Mouse (Mus musculus) heart, postnatal 0 days (tissue): Measurements from ENCODE around the gene Rcor1. TPM values are rescaled to one million over a fixed set of nuclear protein-coding genes. Genes with fewer than 3 reads are reported as not detected.

Experiments
- ATAC-seq: fragments of 200-750 bp; cut with Nextera tagmentation; 2 replicates; pipeline ENCODE4 v1.8.0; 2017; ENCODE audit warnings: low read depth, moderate number of reproducible peaks, moderate library complexity; ENCODE audit not compliant: insufficient read depth
- DNase-seq: peaks from one replicate; pipeline ENCODE4 v3.0.0-alpha.2; 2016; ENCODE audit warnings: low spot score
- H3K27ac ChIP-seq: fragments of 300-500 bp; sonication (generic); 2 replicates; pipeline ENCODE4 v1.5.1; 2014; ENCODE audit warnings: low read depth, mild to moderate bottlenecking
- H3K27me3 ChIP-seq: fragments of 300-500 bp; sonication (generic); 2 replicates; pipeline ENCODE4 v1.6.1; 2014; ENCODE audit warnings: low read length, mixed read lengths; ENCODE audit not compliant: control insufficient read depth, insufficient read depth
- H3K36me3 ChIP-seq: fragments of 300-500 bp; sonication (generic); replicated peaks from 2 replicates; pipeline ENCODE4 v1.6.1; 2014; ENCODE audit warnings: low read length, mixed read lengths; ENCODE audit not compliant: control insufficient read depth, insufficient read depth
- H3K4me1 ChIP-seq: fragments of 300-500 bp; sonication (generic); 2 replicates; pipeline ENCODE4 v1.6.1; 2014; ENCODE audit warnings: antibody characterized with exemption; ENCODE audit not compliant: control insufficient read depth, insufficient read depth
- H3K4me2 ChIP-seq: fragments of 300-500 bp; sonication (generic); 2 replicates; pipeline ENCODE4 v1.6.1; 2014; ENCODE audit warnings: low read depth, mild to moderate bottlenecking, low read length, moderate library complexity
- H3K4me3 ChIP-seq: fragments of 300-500 bp; sonication (generic); 2 replicates; pipeline ENCODE4 v1.5.1; 2014; ENCODE audit warnings: low read depth, low read length
- H3K9ac ChIP-seq: fragments of 300-500 bp; sonication (generic); replicated peaks from 2 replicates; pipeline ENCODE4 v1.6.1; 2014; ENCODE audit warnings: low read depth, low read length, mixed read lengths
- H3K9me3 ChIP-seq: fragments of 300-500 bp; sonication (generic); replicated peaks from 2 replicates; pipeline ENCODE4 v1.6.1; 2016; ENCODE audit warnings: low read length; ENCODE audit not compliant: control insufficient read depth
- CTCF ChIP-seq: IDR thresholded peaks from 2 replicates; pipeline ENCODE4 v1.5.1; 2016; ENCODE audit warnings: antibody characterized with exemption, control low read depth, low read depth
- EP300 ChIP-seq: IDR thresholded peaks from 2 replicates; pipeline ENCODE4 v1.6.1; 2016; ENCODE audit warnings: antibody characterized with exemption, low read depth
- WGBS: fragments of 180-500 bp; shearing (Covaris S2); extraction: QIAGEN DNeasy Blood & Tissue Kit; methylation state at CpG from one replicate; pipeline ENCODE4 v1.1.7; 2014; 5-methylcytosine and 5-hydroxymethylcytosine counted together
- polyA plus RNA-seq: library from polyadenylated mRNA; unstranded; fragments of >200 nt; fragmentation: Nextera tagmentation; extraction: Ambion mirVana; gene quantifications from 2 replicates; pipeline ENCODE4 v1.2.1, GENCODE M21; 2015
- total RNA-seq: library from RNA; depleted of rRNA; stranded (reverse); fragments of >200 nt; gene quantifications from 2 replicates; pipeline ENCODE4 v1.2.3, GENCODE M21; 2014; ENCODE audit warnings: low replicate concordance

Gene Rcor1
- total and polyA plus RNA-seq, 2 experiments from 2014 or later, result 5.1 to 14.2 TPM

DNA sequence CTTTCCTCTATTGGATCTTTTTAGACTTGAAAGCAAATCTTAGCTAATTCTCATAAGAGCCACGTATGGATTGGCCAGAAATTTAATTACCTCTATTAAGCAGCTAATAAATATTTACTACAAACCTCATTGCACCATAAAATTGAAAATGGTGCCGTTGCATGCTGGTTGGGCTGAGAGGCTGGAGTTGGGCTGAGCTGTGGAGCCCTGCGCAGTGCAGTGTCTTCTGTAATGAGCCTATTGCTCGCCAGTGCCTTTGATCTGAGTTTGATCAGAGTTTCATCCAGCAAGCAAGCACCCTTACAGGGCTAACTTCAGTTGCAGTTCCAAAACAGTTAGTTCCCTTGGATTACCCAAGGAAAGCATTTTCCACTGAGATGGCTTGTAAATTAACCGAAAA is 114.8 kb downstream of the Rcor1 start:
- Histone ChIP-seq H3K4me1 (no peaks in the 10 kb centered on the region), H3K9me3 (no peaks in the 10 kb centered on the region), H3K27me3 (no peaks in the 10 kb centered on the region), H3K4me3 (no peak overlapping the region), H3K4me2 (no peak overlapping the region), H3K9ac (no peak overlapping the region), H3K36me3 (no peaks in the 10 kb centered on the region), H3K27ac (no peak overlapping the region)
- WGBS, result 86% methylated on average over 5 of the region's 5 CpGs
- ATAC-seq (no peak), DNase-seq (no peak)
- TF ChIP-seq CTCF, result no peak
- no peak for TF ChIP-seq EP300

DNA sequence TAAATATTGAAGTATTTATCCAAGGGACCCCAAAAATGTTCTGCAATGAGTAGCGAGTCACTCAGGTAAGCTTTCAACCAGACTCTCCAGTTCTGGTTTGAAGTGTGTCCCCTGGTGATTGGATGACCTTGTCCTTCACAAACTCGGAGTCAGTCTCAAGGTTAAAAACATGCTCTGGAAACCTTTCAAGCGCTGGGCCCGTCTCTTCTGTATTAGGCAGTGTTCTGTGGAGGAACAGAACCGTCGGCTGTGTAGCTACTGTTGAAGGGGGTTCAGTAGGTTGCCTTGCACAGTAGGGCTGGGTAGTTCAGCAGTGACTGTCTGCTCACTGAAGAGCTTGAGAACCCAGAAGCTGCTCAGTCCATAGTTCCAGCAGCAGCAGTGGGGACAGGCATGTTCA is 115.5 kb downstream of the Rcor1 start:
- WGBS, result 50% methylated on average over 6 of the region's 6 CpGs

DNA sequence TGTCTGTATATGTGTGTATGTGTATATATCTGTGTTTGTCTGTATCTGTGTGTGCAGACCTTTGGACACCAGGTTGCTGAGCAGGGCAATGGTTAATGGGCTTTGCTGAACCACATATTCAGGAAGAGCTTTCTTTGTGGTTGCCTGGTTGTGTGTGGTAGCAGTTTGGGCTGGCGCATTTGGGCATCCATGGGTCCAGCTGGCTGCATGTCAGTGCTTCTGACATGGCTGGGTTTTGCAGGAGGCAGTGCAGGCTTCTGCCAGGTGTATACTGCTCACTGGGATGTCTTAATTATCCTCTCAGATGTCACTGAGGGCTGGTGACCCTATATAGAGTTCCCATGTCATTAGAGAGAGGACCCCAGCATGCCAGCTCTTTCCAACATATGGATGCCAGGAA is 116.6 kb downstream of the Rcor1 start:
- DNase-seq (no peak), ATAC-seq (no peak)
- no peaks in the 10 kb centered on the region for H3K27me3 ChIP-seq
- H3K4me1 ChIP-seq, result no peaks in the 10 kb centered on the region
- TF ChIP-seq CTCF (no peak), EP300 (no peak)
- no peak overlapping the region for H3K27ac ChIP-seq
- WGBS, result 92% methylated on average over 1 of the region's 1 CpGs
- no peaks in the 10 kb centered on the region for H3K36me3 ChIP-seq
- H3K4me2 ChIP-seq, result no peak overlapping the region
- H3K9me3 ChIP-seq, result no peaks in the 10 kb centered on the region
- no peak overlapping the region for H3K4me3 ChIP-seq
- no peak overlapping the region for H3K9ac ChIP-seq

More for the DNA sequence above, 115.5 kb downstream of the Rcor1 start:
- TF ChIP-seq CTCF (no peak), EP300 (no peak)
- DNase-seq (no peak), ATAC-seq (no peak)
- no peak overlapping the region for H3K4me2 ChIP-seq
- no peak overlapping the region for H3K4me3 ChIP-seq
- no peaks in the 10 kb centered on the region for H3K36me3 ChIP-seq
- H3K9me3 ChIP-seq, result no peaks in the 10 kb centered on the region
- no peak overlapping the region for H3K9ac ChIP-seq
- no peak overlapping the region for H3K27ac ChIP-seq
- H3K4me1 ChIP-seq, result no peaks in the 10 kb centered on the region
- H3K27me3 ChIP-seq, result no peaks in the 10 kb centered on the region

DNA sequence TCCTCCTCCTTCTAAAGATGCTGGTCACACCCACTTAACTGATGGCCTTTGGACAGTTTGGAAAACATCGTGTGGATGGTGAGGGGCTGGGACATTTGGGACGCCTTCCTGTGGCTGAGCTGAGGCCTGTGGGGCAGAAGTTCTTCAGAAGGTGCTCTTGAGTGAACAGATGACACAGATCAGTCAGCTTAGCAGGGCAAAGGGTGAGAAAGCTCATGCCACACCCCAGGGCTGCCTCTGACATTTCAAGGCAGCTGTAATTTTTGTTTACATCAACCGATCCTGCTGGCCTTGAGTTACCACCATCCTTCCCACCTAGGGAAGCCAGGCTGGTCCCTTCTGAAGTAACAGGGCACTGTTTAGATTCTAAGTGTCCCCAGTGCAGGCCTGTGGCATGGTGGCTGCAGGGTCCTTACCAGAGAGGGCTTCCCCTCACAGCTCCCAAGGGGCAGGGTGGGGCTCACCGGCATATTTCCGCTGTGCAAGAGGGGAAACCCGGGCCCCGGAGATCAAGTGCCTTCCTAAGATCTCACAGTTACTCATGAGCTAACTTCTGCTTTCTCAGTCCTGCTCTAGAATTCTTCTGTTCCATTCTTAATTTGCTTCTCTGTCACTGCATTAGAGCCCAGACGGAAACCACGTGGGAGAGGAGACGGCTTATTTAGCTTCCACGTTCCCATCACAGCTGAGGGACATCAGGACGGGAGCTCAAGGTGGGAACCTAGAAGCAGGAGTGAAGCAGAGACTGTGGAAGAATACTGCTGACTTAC is 120.7 kb downstream of the Rcor1 start:
- Histone ChIP-seq H3K36me3 (no peaks in the 10 kb centered on the region), H3K4me1 (0 out of 2 replicates have a peak, but pooled peaks cover 15% of the 10 kb centered on the region), H3K4me3 (no peak overlapping the region), H3K4me2 (peak overlapping the region; percentile 18; the same call in 1 of the 2 replicates), H3K27ac (peak overlapping the region; percentile 46; the same call in 1 of the 2 replicates), H3K9me3 (no peaks in the 10 kb centered on the region), H3K27me3 (no peaks in the 10 kb centered on the region), H3K9ac (no peak overlapping the region)
- TF ChIP-seq EP300 (no peak), CTCF (no peak)
- ATAC-seq (no peak), DNase-seq (no peak)
- 46% methylated on average over 12 of the region's 12 CpGs for WGBS

DNA sequence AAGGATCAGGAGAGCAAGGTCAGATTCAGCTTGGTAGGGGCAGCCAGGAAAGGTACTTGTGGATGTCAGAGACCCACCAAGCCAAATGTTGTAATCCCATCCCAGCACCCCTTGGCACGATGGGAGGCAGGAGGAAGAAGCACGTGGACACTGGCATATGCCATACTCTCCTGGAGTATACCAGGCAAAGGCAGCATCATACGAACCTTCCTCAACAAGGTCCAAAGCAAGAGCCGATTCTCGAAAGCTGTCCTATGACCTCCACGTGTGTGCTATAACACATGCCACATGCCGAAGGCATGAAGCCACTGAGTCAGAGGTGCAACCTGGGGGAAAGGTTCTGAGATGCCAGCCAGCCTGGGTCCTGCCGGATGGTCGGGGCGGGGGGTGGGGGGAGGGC is 121.7 kb downstream of the Rcor1 start:
- no peaks in the 10 kb centered on the region for H3K9me3 ChIP-seq
- H3K4me1 ChIP-seq, result 0 out of 2 replicates have a peak, but pooled peaks cover 18% of the 10 kb centered on the region
- no peak overlapping the region for H3K9ac ChIP-seq
- H3K4me2 ChIP-seq, result no peak overlapping the region
- no peak overlapping the region for H3K4me3 ChIP-seq
- no peaks in the 10 kb centered on the region for H3K27me3 ChIP-seq
- WGBS, result 90% methylated on average over 10 of the region's 10 CpGs
- DNase-seq, result no peak
- H3K27ac ChIP-seq, result no peak overlapping the region
- TF ChIP-seq EP300 (no peak), CTCF (no peak)
- no peaks in the 10 kb centered on the region for H3K36me3 ChIP-seq
- ATAC-seq, result no peak
